Mouse (Mus musculus) lung, adult 2 months (tissue): ENCODE results near the gene Kank1. TPM values are rescaled to one million over a fixed set of nuclear protein-coding genes. Genes with fewer than 3 reads are reported as not detected.

Source experiments
- DNase-seq: peaks from one replicate; pipeline ENCODE4 v3.0.0; 2022
- H3K4me1 ChIP-seq: fragments of 200-500 bp; 2 replicates; pipeline ENCODE4 v1.6.1; 2011; ENCODE audit warnings: low read length; ENCODE audit not compliant: control insufficient read depth, insufficient read depth
- H3K4me3 ChIP-seq: fragments of 200-500 bp; replicated peaks from 2 replicates; pipeline ENCODE3; 2011; ENCODE audit warnings: low read depth, mild to moderate bottlenecking, control low read depth, low read length; ENCODE audit errors: extremely low read depth
- CTCF ChIP-seq: fragments of 200-500 bp; IDR thresholded peaks from 2 replicates; pipeline ENCODE4 v1.5.1; 2011; ENCODE audit warnings: mild to moderate bottlenecking, low read length, control low read depth; ENCODE audit not compliant: insufficient read depth
- POLR2A ChIP-seq: fragments of 200-500 bp; IDR thresholded peaks from 2 replicates; pipeline ENCODE4 v1.6.1; 2011; ENCODE audit warnings: low read depth, mild to moderate bottlenecking, control low read depth, low read length, borderline replicate concordance; ENCODE audit errors: extremely low read depth
- WGBS: fragments of 180-500 bp; shearing (Covaris S2); methylation state at CpG from one replicate; pipeline ENCODE4 v1.1.7; 2018; 5-methylcytosine and 5-hydroxymethylcytosine counted together
- polyA plus RNA-seq: library from polyadenylated mRNA; depleted of rRNA; stranded (reverse); fragments of >200 nt; gene quantifications from 2 replicates; pipeline ENCODE4 v1.2.3, GENCODE M21; 2012

The Kank1 gene
- polyA plus RNA-seq, 1 experiment: 38.2 TPM

GRCm38 (mm10) chr19:25277761-25278160, 41.0 kb downstream of the Kank1 start:
- H3K4me1 ChIP-seq: no peaks in the 10 kb centered on the region
- no peak for DNase-seq
- H3K4me3 ChIP-seq: no peak overlapping the region
- 51% methylated on average over 5 of the region's 5 CpGs for WGBS
- TF ChIP-seq POLR2A: no peak
- no peak for TF ChIP-seq CTCF

GRCm38 (mm10) chr19:25279603-25280002, 42.8 kb downstream of the Kank1 start:
- no peak for TF ChIP-seq POLR2A
- no peak for TF ChIP-seq CTCF
- H3K4me3 ChIP-seq: no peak overlapping the region
- WGBS: 79% methylated on average over 5 of the region's 5 CpGs
- DNase-seq: no peak
- H3K4me1 ChIP-seq: no peaks in the 10 kb centered on the region

- TF ChIP-seq CTCF: no peak
- TF ChIP-seq POLR2A: no peak
- no peak for DNase-seq
- no peaks in the 10 kb centered on the region for H3K4me1 ChIP-seq
- WGBS: 78% methylated on average over 2 of the region's 2 CpGs
- H3K4me3 ChIP-seq: no peak overlapping the region
Observed at GRCm38 (mm10) chr19:25283665-25284064, 46.9 kb downstream of the Kank1 start.

GRCm38 (mm10) chr19:25285756-25286538, 49.2 kb downstream of the Kank1 start:
- no peak for DNase-seq
- WGBS: 30% methylated on average over 5 of the region's 5 CpGs
- TF ChIP-seq POLR2A: no peak
- TF ChIP-seq CTCF: no peak
- Histone ChIP-seq H3K4me3 (no peak overlapping the region), H3K4me1 (no peaks in the 10 kb centered on the region)

GRCm38 (mm10) chr19:25290991-25291520, 54.3 kb downstream of the Kank1 start:
- Histone ChIP-seq H3K4me3 (no peak overlapping the region), H3K4me1 (no peaks in the 10 kb centered on the region)
- 67% methylated on average over 5 of the region's 5 CpGs for WGBS
- TF ChIP-seq POLR2A (no peak), CTCF (no peak)
- no peak for DNase-seq

- 50% methylated on average over 4 of the region's 4 CpGs for WGBS
- Histone ChIP-seq H3K4me3 (no peak overlapping the region), H3K4me1 (no peaks in the 10 kb centered on the region)
- TF ChIP-seq POLR2A: no peak
- TF ChIP-seq CTCF: no peak
- DNase-seq: no peak
Observed at GRCm38 (mm10) chr19:25295207-25295606, 58.4 kb downstream of the Kank1 start.

GRCm38 (mm10) chr19:25297269-25297668, 60.5 kb downstream of the Kank1 start:
- DNase-seq: no peak
- H3K4me1 ChIP-seq: no peaks in the 10 kb centered on the region
- TF ChIP-seq POLR2A (no peak), CTCF (no peak)
- H3K4me3 ChIP-seq: no peak overlapping the region
- 63% methylated on average over 5 of the region's 5 CpGs for WGBS

GRCm38 (mm10) chr19:25299852-25300670, 63.3 kb downstream of the Kank1 start:
- 80% methylated on average over 14 of the region's 14 CpGs for WGBS

GRCm38 (mm10) chr19:25301189-25301588, 64.4 kb downstream of the Kank1 start:
- TF ChIP-seq CTCF: no peak
- TF ChIP-seq POLR2A: no peak
- no peak for DNase-seq
- no peaks in the 10 kb centered on the region for H3K4me1 ChIP-seq
- WGBS: 70% methylated on average over 5 of the region's 5 CpGs
- no peak overlapping the region for H3K4me3 ChIP-seq

More at GRCm38 (mm10) chr19:25299852-25300670, 63.3 kb downstream of the Kank1 start:
- H3K4me1 ChIP-seq: no peaks in the 10 kb centered on the region
- no peak for DNase-seq
- TF ChIP-seq POLR2A: no peak
- TF ChIP-seq CTCF: no peak
- H3K4me3 ChIP-seq: no peak overlapping the region
